Mouse (Mus musculus) left cerebral cortex, postnatal 14 days (tissue): Measurements from ENCODE around the gene Tepp. TPM values are rescaled to one million over a fixed set of nuclear protein-coding genes. Genes with fewer than 3 reads are reported as not detected.

Source experiments
- DNase-seq, 2 experiments: peaks; one replicate each; pipeline ENCODE4 v3.0.0; 2021 to 2022; ENCODE audit warnings: low spot score in 2 of 2, mixed read lengths in 1 of 2
- intact Hi-C: fragments of 180-260 bp; cut with DNase I; formaldehyde crosslinking; loops from one replicate; pipeline ENCODE4 v1.15.1; 2025
- long read RNA-seq, 2 experiments: library from polyadenylated mRNA; stranded (forward); transcript quantifications; one replicate each; pipeline ENCODE4 v2.0.0; 2021
- total RNA-seq, 2 experiments: library from RNA; stranded (reverse); gene quantifications; 2 replicates each; pipeline ENCODE4 v1.2.3; 2021

Gene Tepp
- under 1 TPM; 0.74 to 0.90 TPM for total RNA-seq
- long read RNA-seq, experiment 1, partial matches to known transcripts: 0 of 2 reads
- long read RNA-seq, experiment 1, other reads (novel, unspliced or antisense): 2 of 2 reads
- long read RNA-seq, experiment 2: 0 reads

DNA sequence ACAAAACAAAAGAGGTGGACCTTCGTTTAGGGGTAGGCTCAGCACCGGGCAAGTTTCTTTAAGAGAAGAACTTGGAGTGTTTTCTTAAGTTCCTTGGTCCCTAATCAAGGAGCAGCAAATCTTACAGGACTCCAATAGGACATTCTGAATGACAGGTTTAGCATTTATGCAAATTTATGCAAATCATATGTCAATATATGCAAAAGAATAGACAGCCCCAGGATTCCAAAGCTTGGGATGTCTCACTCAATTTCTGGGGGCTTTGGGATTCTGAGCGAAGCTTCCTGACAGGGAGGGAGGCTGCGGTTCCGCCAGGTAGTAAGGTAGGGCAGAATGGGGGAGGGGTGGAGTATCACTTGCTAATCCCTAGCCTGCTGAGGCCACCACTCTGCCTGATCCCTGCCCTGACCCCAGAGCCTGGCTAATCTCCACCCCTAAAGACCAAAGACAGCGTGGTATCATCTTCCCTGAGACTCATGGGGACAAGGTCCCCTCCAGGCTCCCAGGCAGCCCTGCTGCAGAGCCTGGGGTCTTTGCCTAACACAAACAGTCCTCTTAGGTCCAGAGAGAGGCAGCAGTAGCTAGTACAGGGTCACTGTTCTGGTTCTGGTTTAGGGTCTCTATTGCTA lies at the start of gene Tepp:
TSS of gene Tepp (plus strand) at position 225 of the 629 bp plus-strand sequence.
- intact Hi-C loops: no loop called here
- no peak for DNase-seq

GRCm38 (mm10) chr8:95262181-95262580 lies 48.2 kb upstream of the Tepp start:
- DNase-seq: no peak
- intact Hi-C loops: no loop called here

DNA sequence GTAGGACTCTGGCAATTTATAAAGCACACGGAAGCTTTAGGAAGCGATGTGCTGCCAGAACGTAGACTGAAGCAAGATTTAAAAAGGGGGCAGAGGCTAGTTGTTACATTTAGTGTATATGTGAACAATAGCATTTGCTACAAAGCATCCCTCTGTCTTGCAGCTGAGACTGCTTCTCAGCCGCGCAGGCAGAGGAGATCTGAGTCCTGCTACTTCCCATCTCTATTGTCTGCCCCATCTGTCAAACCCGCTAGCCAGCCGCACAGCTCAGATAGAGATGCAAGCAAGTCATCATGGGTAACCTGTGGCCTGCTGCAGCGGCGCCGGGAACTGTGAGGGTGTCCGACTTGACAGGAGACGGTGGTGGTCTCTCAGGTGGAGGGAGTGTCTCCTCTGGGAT lies 39.9 kb upstream of the Tepp start:
- intact Hi-C loops: no loop called here
- no peak for DNase-seq

DNA sequence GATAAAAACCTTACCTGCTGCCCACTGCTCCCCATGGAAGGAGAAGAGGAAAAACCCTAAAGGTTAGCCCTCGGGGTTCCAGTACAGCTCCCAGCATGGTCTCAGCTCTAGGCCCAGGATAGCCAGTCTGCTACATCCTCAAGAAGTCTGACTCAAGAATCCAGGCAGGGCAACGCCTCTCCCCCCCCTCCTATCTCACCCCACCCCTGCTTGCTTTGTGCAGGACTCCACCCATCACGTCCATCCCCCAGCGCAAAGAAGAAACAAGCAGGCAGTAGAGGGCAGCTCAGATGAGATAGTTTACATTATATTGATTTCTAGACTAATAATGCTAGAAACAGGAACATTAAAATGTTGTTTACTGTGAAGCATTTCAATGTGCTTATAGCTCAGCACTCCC lies 38.5 kb upstream of the Tepp start:
- no peak for DNase-seq
- intact Hi-C loops: no loop called here

GRCm38 (mm10) chr8:95272871-95273270 lies 37.5 kb upstream of the Tepp start:
- DNase-seq: no peak
- intact Hi-C loops: no loop called here

DNA sequence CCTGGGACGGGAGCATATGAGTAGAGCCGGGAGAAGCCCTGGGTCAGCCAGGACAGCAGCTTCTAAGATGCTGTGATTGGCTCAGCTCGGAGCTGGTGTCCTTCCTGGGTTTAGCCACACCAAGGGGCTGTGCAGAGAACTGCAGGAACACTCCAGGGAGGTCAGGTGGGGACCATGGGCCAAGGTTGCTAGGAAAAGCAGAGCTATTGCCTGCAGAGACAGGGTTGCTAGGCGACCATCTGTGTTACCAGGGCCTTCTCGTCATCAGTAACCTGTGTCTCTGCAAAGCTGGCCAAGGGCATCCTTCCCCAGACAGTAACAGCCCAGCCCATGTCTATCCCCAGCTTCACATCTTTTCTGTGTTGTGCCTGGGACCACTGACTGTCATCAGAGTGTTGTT lies 28.9 kb upstream of the Tepp start:
- intact Hi-C loops: no loop called here
- peak; percentile 29 to 50 for DNase-seq

GRCm38 (mm10) chr8:95289066-95289650 lies 21.2 kb upstream of the Tepp start:
- no peak for DNase-seq
- intact Hi-C loops: no loop called here

DNA sequence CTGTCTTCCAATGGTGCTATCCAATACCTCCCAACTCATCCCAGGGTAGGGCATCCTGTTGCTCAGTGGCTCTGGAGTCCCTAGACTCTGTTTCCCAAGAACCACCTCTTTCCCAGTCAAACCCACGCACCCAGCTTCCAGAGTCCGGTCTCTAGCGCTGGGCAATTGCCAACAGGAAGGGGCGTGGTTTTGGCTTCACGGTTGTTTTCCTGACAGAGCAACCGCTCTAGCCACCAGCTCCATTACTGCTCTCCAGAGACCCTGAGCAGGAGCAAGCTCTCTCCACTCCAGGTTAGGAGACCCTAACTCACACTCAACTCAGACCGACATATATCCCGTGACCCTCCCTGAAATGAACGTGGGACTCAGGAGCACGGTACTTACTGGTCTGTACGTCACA lies 17.2 kb upstream of the Tepp start:
- no peak for DNase-seq
- intact Hi-C loops: no loop called here

GRCm38 (mm10) chr8:95293891-95294290 lies 16.5 kb upstream of the Tepp start:
- intact Hi-C loops: no loop called here
- no peak for DNase-seq

DNA sequence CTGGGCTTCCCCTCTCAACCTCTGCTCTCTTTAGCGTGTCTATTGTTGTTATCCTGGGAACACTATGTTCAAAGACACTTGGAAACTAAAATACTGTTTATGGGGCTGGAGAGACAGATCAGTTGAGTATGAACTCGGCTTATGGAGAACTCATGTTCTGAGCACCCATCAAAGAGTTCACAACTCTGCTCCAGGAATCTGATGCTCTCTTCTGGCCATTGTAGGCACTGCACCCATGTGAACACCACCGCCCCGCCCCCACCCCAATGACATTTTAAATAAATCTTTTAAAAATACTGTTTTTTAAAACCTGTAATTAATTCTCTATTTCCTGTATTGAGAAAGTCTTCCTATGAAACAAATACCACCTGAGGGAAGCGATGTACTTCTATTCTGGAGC lies 8.0 kb upstream of the Tepp start:
- intact Hi-C loops: loop anchor here (1.0 kb wide), 1 partner anchor 48 kb away; no protein-coding TSS in a partner anchor
- no peak for DNase-seq

DNA sequence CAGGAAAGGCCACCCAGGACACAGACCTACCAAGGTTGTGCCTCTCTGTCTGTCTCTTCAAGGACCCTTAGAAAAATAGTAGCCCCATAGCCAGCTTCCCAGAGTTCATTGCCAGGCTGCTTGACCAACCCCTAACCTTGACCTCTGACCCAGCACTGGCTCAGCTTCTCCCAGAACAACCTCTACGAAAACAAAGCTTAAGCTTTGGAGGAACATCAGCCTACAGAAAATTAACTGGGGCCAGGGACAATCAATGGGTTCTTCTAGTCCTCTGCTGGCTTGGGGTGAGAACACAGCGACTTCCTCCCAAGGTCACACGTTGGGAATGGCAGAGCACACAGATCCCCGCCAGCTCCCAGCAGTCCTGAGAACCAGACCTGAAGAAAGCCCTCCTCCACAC lies 4.8 kb upstream of the Tepp start:
- no peak for DNase-seq
- intact Hi-C loops: no loop called here

DNA sequence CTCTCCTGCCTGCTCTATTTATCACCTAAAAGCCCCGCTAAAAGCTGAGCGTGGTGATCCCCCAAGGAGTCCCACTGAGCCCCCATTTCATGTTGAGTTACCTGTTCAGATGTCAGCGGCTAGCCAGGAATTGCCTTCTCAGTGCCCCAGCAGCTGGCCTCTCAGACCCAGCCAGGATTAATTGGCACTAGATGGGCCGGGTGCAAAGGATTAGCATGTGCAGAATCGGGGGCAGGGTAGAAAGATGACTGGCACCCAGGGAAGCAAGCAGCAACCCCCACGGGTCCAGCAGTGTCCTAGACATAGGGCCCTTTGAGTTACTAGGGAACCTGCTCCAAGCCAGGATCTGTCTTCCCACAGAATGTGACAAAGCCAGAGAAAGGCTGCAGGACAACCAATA lies 3.9 kb upstream of the Tepp start, which contains the start of gene Cngb1:
TSS of gene Cngb1 (minus strand) at position 155 of the 400 bp plus-strand sequence.
- intact Hi-C loops: no loop called here
- no peak for DNase-seq

- no peak for DNase-seq
- intact Hi-C loops: no loop called here
Measured at GRCm38 (mm10) chr8:95312836-95313235, 2.5 kb downstream of the Tepp start.

DNA sequence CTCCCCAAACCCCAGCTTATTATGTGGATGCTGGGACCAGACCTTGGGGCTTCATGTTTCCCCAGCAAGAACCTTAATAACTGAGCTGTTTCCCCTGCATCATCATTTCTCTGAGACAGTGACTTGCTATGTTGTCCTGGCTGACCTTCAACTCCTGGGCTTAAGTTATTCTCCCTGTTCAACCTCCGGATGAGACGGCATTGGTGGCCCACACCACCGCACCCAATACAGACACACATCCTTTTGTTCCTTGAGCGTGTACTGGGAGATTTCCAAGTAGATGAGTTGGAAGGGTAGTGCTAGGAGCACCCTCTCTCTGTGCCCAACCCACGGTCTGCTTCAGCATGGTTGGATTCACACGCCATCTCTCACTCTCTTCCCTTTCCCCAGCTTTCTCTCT lies 3.5 kb downstream of the Tepp start:
- no peak for DNase-seq
- intact Hi-C loops: no loop called here

- DNase-seq: no peak
- intact Hi-C loops: no loop called here
Measured at GRCm38 (mm10) chr8:95314707-95315106, 4.3 kb downstream of the Tepp start.

DNA sequence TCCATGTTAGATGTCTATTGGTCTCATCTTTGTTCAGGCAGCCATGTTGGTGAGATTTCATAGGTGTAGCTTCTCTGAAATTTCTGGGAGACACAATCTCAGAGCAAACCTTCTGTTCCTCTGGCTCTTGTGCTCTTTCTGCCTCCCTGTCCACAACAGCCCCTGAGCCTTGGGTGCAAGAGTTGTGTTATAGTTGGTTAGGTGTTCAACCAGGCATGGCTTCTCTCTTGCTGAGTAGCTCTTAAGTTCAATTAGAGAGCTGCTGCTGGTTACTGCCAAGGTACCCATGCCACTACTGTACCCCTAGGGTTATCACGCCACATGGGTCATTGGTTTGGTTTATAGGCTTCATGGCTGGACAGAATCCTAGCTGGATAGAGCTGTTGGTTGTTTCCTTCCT lies 5.0 kb downstream of the Tepp start:
- no peak for DNase-seq
- intact Hi-C loops: no loop called here

- DNase-seq: peak in 1 of 2 experiments; percentile 47
- intact Hi-C loops: no loop called here
Measured at GRCm38 (mm10) chr8:95320224-95321139, 10.1 kb downstream of the Tepp start.

GRCm38 (mm10) chr8:95323201-95323600 lies 12.8 kb downstream of the Tepp start:
- intact Hi-C loops: no loop called here
- DNase-seq: no peak

DNA sequence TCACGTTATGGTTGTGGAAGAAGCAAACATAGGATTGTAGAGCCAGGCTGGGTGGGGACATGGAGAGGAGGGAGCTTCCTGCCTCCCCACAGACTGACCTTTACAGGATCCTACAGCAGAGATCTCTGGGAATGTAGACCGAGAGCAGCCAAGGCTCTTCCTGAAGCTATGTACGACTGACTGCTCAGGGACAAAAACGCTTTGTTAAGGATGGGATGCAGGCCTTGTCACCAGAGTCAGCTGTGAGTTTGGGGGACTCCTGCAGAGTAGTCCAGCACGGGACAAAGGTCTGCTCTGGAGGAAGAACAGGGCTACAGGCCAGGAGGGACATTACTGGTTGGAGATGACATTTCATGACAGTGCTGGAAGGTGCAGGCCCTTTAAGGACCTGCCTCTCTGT lies 14.3 kb downstream of the Tepp start:
- DNase-seq: no peak
- intact Hi-C loops: no loop called here

DNA sequence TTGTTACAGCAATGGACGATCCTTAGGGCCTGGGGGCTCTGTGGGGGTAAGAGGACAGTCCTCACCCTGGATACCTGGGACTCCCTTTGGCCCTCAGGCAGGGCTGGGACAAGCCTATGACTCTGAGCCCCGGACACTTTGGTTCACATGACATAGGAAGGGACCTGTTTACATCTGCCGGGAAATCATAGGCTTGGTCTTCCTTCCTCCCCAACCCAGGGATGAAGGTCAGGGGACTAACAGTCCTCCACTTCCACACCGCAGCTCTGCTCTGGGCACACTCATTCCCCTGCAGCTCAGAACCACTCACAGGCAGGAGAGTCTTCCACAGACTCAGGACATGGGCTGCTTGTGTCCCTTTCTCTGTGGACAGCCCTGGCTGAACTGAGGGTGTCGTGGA lies 16.5 kb downstream of the Tepp start:
- intact Hi-C loops: no loop called here
- DNase-seq: no peak
